Comparison of ENCODE assay signal across 9 mouse cellular contexts in genomic region chr1:162039011-162039595, GRCm38 (mm10). TPM values are rescaled to one million over a fixed set of nuclear protein-coding genes. Genes with fewer than 3 reads are reported as not detected.
DNase-seq lines count a peak whose midpoint lies in the region; ATAC-seq lines count a peak whose summit lies in the region.
"Had no signal": no experiment of that assay in that cellular context is flagged by ENCODE, and none has a peak within 500 bp of the region (broad histone marks: within the 10 kb centered on the region; RNA-seq: fewer than 3 reads in every experiment).

No protein-coding gene starts in this region.

- peak; percentile 52 for DNase-seq in urinary bladder, postnatal 14 days (ENCODE audit: low spot score)
- no peak for DNase-seq in urinary bladder, postnatal 10 days (ENCODE audit: low spot score)
- DNase-seq in gastrocnemius, postnatal 14 days = peak; percentile 60
- DNase-seq in embryo, embryonic 10.5 days (ENCODE audit: low spot score) = no peak
- DNase-seq in cerebellum, postnatal 36 days = no peak
- DNase-seq: layer of hippocampus, postnatal 36 days had no signal

- H3K9ac ChIP-seq in intestine, embryonic 15.5 days = no peak overlapping the region
- no peak overlapping the region for H3K9ac ChIP-seq in stomach, embryonic 15.5 days

- H3K27ac ChIP-seq in intestine, embryonic 15.5 days = peak overlapping the region; percentile 48
- 0 out of 2 replicates have a peak overlapping the region, but pooled peaks have one; percentile 52 for H3K27ac ChIP-seq in stomach, embryonic 15.5 days

- H3K27me3 ChIP-seq in intestine, embryonic 15.5 days (replicated peaks) = no peaks in the 10 kb centered on the region
- H3K27me3 ChIP-seq in stomach, embryonic 15.5 days (replicated peaks) = no peaks in the 10 kb centered on the region

- peak; percentile 50 for ATAC-seq in intestine, embryonic 15.5 days
- no peak for ATAC-seq in stomach, embryonic 15.5 days (ENCODE audit: insufficient read depth, low FRiP score, low read depth)
- no peak for ATAC-seq in monocyte, adult 5-6 weeks (replicated peaks; ENCODE audit: insufficient number of reproducible peaks, low FRiP score, low TSS enrichment, poor library complexity, severe bottlenecking)

- no peaks in the 10 kb centered on the region for H3K9me3 ChIP-seq in intestine, embryonic 15.5 days
- no peaks in the 10 kb centered on the region for H3K9me3 ChIP-seq in stomach, embryonic 15.5 days

- 53% methylated on average over 9 of the region's 9 CpGs for WGBS in intestine, embryonic 15.5 days
- 57% methylated on average over 9 of the region's 9 CpGs for WGBS in stomach, embryonic 15.5 days

- intact Hi-C loops in gastrocnemius, postnatal 14 days (cut with DNase I; ENCODE audit: low total_unique reads) = no loop called here

- peaks cover 27% of the 10 kb centered on the region for H3K4me1 ChIP-seq in intestine, embryonic 15.5 days (replicated peaks)
- H3K4me1 ChIP-seq in stomach, embryonic 15.5 days = peaks cover 24% of the 10 kb centered on the region; the same call in 1 of the 2 replicates

- no peaks in the 10 kb centered on the region for H3K36me3 ChIP-seq in intestine, embryonic 15.5 days
- no peaks in the 10 kb centered on the region for H3K36me3 ChIP-seq in stomach, embryonic 15.5 days

- no peak overlapping the region; the same call in 1 of the 2 replicates for H3K4me2 ChIP-seq in intestine, embryonic 15.5 days (replicated peaks)
- H3K4me2 ChIP-seq in stomach, embryonic 15.5 days = no peak overlapping the region

- H3K4me3 ChIP-seq in intestine, embryonic 15.5 days (replicated peaks) = no peak overlapping the region
- H3K4me3 ChIP-seq in stomach, embryonic 15.5 days (replicated peaks) = no peak overlapping the region

RNA-seq across cellular contexts. Expression of gene 4930558K02Rik, which starts 59.7 kb away (rescaled TPM):
- not detected for total RNA-seq in gastrocnemius, postnatal 14 days (2021)
- polyA plus RNA-seq in intestine, embryonic 15.5 days (2015; fragmentation: Nextera tagmentation; extraction: Ambion mirVana) = not detected in 2 replicates
- polyA plus RNA-seq in stomach, embryonic 15.5 days (2015; fragmentation: Nextera tagmentation; extraction: Ambion mirVana) = not detected in 2 replicates
- total RNA-seq in monocyte, adult 5-6 weeks (2017) = not detected in 3 replicates
- total RNA-seq: layer of hippocampus, postnatal 36 days had no signal

Comparison
In these comparisons a context has a peak if more than half of its experiments do, and no peak if none do; other contexts are left out.
1. DNase-seq: peak in urinary bladder, postnatal 14 days (single experiment) and gastrocnemius, postnatal 14 days (single experiment); none in urinary bladder, postnatal 10 days (single experiment), embryo, embryonic 10.5 days (single experiment) and cerebellum, postnatal 36 days (0 of 2).